Mouse (Mus musculus): ENCODE data around the gene Prrt1. TPM values are rescaled to one million over a fixed set of nuclear protein-coding genes. Genes with fewer than 3 reads are reported as not detected.

The Prrt1 gene
- polyA plus RNA-seq, 1 experiment from 2014 or later, result 0.10 TPM

DNA sequence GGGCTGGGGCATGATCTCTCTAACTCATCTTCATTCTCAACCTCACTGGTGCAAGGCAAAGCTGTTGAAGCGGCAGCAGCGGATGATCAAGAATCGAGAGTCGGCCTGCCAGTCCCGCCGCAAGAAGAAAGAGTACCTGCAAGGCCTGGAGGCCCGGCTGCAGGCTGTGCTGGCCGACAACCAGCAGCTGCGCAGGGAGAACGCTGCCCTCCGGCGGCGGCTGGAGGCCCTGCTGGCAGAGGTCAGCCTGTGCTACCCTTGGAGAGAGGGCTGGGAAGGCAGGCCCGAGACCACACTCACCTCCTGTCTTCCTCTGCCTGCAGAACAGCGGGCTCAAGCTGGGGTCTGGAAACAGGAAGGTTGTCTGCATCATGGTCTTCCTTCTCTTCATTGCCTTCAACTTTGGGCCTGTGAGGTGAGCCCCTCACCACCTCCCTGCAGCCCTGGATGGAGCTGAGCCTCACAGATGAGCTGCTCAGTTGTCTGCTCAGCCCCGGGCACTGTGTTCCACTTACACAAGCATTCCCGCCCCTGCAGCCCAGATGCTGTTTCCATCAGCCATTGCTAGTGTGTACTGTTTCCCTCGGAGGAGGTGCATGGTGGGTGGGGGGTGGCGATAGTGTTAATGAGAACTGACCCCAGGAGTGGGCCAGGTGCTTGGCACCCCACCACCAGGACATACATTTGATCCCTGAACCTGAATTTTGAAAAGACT is 22.3 kb downstream of the Prrt1 start:
- H3K27ac ChIP-seq (replicated peaks; ENCODE audit: low read depth, low read length), result no peak overlapping the region
- H3K9me3 ChIP-seq (replicated peaks; ENCODE audit: control insufficient read depth, low read length), result no peaks in the 10 kb centered on the region
- H3K36me3 ChIP-seq (replicated peaks; ENCODE audit: control insufficient read depth, insufficient read depth, low read depth, low read length), result peaks cover 10% of the 10 kb centered on the region
- ATAC-seq (replicated peaks; ENCODE audit: insufficient number of reproducible peaks, low FRiP score, low TSS enrichment, low read depth) (no peak), DNase-seq (ENCODE audit: low spot score) (peak; percentile 38)
- H3K4me1 ChIP-seq (ENCODE audit: control insufficient read depth, insufficient read depth, low read length), result peaks cover 5% of the 10 kb centered on the region; the same call in 1 of the 2 replicates
- H3K4me2 ChIP-seq (ENCODE audit: low read depth, low read length), result no peak overlapping the region
- H3K9ac ChIP-seq (replicated peaks; ENCODE audit: low read length), result no peak overlapping the region
- 48% methylated on average over 19 of the region's 19 CpGs for WGBS
- H3K27me3 ChIP-seq (ENCODE audit: control insufficient read depth, insufficient read depth, low read length), result no peaks in the 10 kb centered on the region
- H3K4me3 ChIP-seq (ENCODE audit: low read depth, low read length), result no peak overlapping the region

DNA sequence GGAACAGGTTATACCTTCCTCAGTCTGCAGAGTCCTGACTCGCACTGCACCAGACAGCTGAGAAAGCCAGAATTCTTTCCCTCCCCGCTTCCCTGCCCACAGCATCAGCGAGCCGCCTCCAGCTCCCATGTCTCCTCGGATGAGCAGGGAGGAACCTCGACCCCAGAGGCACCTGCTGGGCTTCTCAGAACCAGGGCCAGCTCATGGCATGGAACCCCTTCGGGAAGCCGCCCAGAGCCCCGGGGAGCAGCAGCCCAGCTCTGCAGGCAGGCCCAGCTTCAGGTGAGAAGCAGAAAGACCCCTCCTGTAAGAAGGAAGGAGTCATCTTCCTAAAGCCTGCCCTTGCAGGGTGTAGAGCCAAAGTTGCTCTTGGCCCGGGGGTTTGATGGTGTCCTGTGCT is 23.2 kb downstream of the Prrt1 start:
- Histone ChIP-seq H3K27ac (replicated peaks; ENCODE audit: low read depth, low read length) (no peak overlapping the region), H3K9me3 (replicated peaks; ENCODE audit: control insufficient read depth, low read length) (no peaks in the 10 kb centered on the region), H3K4me1 (ENCODE audit: control insufficient read depth, insufficient read depth, low read length) (peaks cover 5% of the 10 kb centered on the region; the same call in 1 of the 2 replicates), H3K4me2 (ENCODE audit: low read depth, low read length) (no peak overlapping the region), H3K4me3 (ENCODE audit: low read depth, low read length) (no peak overlapping the region), H3K27me3 (ENCODE audit: control insufficient read depth, insufficient read depth, low read length) (no peaks in the 10 kb centered on the region), H3K36me3 (replicated peaks; ENCODE audit: control insufficient read depth, insufficient read depth, low read depth, low read length) (peaks cover 10% of the 10 kb centered on the region), H3K9ac (replicated peaks; ENCODE audit: low read length) (no peak overlapping the region)
- ATAC-seq (replicated peaks; ENCODE audit: insufficient number of reproducible peaks, low FRiP score, low TSS enrichment, low read depth), result no peak
- 91% methylated on average over 10 of the region's 10 CpGs for WGBS
- no peak for DNase-seq (ENCODE audit: low spot score)

DNA sequence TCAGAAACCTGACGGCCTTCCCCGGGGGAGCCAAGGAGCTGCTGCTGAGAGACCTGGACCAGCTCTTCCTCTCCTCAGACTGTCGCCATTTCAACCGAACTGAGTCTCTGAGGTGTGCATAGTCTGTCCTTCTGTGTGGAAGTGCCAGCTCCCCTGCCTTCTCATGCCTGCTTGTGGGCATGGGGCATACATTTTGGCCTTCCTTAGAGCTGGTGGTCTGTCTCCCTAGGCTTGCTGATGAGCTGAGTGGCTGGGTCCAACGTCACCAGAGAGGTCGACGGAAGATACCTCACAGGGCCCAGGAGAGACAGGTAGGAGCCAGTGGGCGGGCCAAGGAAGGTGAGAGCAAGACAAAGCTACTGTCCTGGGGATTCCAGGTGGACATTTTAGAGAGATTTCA is 23.7 kb downstream of the Prrt1 start:
- no peak for ATAC-seq (replicated peaks; ENCODE audit: insufficient number of reproducible peaks, low FRiP score, low TSS enrichment, low read depth)
- WGBS, result 95% methylated on average over 8 of the region's 8 CpGs
- H3K4me1 ChIP-seq (ENCODE audit: control insufficient read depth, insufficient read depth, low read length), result peaks cover 3% of the 10 kb centered on the region; the same call in 1 of the 2 replicates
- no peak overlapping the region for H3K27ac ChIP-seq (replicated peaks; ENCODE audit: low read depth, low read length)
- no peak overlapping the region for H3K4me2 ChIP-seq (ENCODE audit: low read depth, low read length)
- H3K9me3 ChIP-seq (replicated peaks; ENCODE audit: control insufficient read depth, low read length), result no peaks in the 10 kb centered on the region
- no peaks in the 10 kb centered on the region for H3K27me3 ChIP-seq (ENCODE audit: control insufficient read depth, insufficient read depth, low read length)
- peaks cover 10% of the 10 kb centered on the region for H3K36me3 ChIP-seq (replicated peaks; ENCODE audit: control insufficient read depth, insufficient read depth, low read depth, low read length)
- H3K9ac ChIP-seq (replicated peaks; ENCODE audit: low read length), result no peak overlapping the region
- no peak overlapping the region for H3K4me3 ChIP-seq (ENCODE audit: low read depth, low read length)
- DNase-seq (ENCODE audit: low spot score), result no peak

DNA sequence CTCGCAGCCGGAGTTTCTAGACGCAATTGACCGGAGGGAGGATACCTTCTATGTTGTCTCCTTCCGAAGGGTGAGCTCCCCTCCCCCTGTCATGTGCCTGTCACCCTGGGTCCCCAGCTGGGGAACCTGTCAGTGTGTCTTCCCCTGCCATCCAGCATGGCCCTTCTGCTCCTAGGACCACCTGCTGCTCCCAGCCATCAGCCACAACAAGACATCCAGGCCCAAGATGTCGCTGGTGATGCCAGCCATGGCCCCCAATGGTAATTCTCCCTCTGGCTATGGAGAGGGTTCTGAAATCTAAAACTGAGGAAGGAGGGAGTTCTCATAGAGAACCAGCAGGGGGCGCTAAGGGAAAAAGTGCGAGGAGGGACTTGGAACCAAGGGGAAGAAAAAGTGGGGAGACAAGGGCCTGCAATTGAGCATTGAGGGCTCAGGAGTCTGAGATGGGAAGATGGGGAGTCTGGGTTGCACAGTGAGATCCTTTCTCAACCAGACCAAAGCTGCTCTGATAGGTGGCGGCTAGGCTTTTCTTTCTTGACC is 24.5 kb downstream of the Prrt1 start:
- H3K36me3 ChIP-seq (replicated peaks; ENCODE audit: control insufficient read depth, insufficient read depth, low read depth, low read length), result peaks cover 10% of the 10 kb centered on the region

DNA sequence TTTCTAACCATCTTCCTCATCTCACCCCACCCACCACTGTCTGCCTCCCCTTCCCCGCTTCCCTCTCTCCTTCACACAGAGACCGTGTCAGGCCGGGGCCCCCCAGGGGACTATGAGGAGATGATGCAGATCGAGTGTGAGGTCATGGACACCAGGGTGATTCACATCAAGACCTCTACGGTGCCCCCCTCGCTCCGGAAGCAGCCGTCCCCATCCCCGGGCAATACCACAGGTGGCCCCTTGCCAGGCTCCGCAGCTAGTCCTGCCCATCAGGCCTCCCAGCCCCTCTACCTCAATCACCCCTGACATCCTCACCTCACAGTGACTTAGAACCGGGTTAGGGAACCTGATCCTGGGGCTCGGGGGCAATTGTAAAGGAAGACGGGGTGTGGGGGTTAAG is 25.1 kb downstream of the Prrt1 start:
- Histone ChIP-seq H3K27ac (replicated peaks; ENCODE audit: low read depth, low read length) (no peak overlapping the region), H3K27me3 (ENCODE audit: control insufficient read depth, insufficient read depth, low read length) (0 out of 2 replicates have a peak, but pooled peaks cover 2% of the 10 kb centered on the region), H3K9ac (replicated peaks; ENCODE audit: low read length) (no peak overlapping the region), H3K4me1 (ENCODE audit: control insufficient read depth, insufficient read depth, low read length) (no peaks in the 10 kb centered on the region), H3K4me3 (ENCODE audit: low read depth, low read length) (no peak overlapping the region), H3K36me3 (replicated peaks; ENCODE audit: control insufficient read depth, insufficient read depth, low read depth, low read length) (peaks cover 10% of the 10 kb centered on the region), H3K9me3 (replicated peaks; ENCODE audit: control insufficient read depth, low read length) (no peaks in the 10 kb centered on the region), H3K4me2 (ENCODE audit: low read depth, low read length) (no peak overlapping the region)
- no peak for ATAC-seq (replicated peaks; ENCODE audit: insufficient number of reproducible peaks, low FRiP score, low TSS enrichment, low read depth)
- WGBS, result 96% methylated on average over 13 of the region's 13 CpGs
- no peak for DNase-seq (ENCODE audit: low spot score)

More for the DNA sequence above, 24.5 kb downstream of the Prrt1 start:
- H3K27me3 ChIP-seq (ENCODE audit: control insufficient read depth, insufficient read depth, low read length), result no peaks in the 10 kb centered on the region
- no peak overlapping the region for H3K4me3 ChIP-seq (ENCODE audit: low read depth, low read length)
- H3K4me2 ChIP-seq (ENCODE audit: low read depth, low read length), result no peak overlapping the region
- no peak overlapping the region for H3K27ac ChIP-seq (replicated peaks; ENCODE audit: low read depth, low read length)
- H3K9ac ChIP-seq (replicated peaks; ENCODE audit: low read length), result no peak overlapping the region
- no peaks in the 10 kb centered on the region for H3K9me3 ChIP-seq (replicated peaks; ENCODE audit: control insufficient read depth, low read length)
- 65% methylated on average over 9 of the region's 9 CpGs for WGBS
- peak; percentile 75 for DNase-seq (ENCODE audit: low spot score)
- no peaks in the 10 kb centered on the region for H3K4me1 ChIP-seq (ENCODE audit: control insufficient read depth, insufficient read depth, low read length)
- no peak for ATAC-seq (replicated peaks; ENCODE audit: insufficient number of reproducible peaks, low FRiP score, low TSS enrichment, low read depth)

DNA sequence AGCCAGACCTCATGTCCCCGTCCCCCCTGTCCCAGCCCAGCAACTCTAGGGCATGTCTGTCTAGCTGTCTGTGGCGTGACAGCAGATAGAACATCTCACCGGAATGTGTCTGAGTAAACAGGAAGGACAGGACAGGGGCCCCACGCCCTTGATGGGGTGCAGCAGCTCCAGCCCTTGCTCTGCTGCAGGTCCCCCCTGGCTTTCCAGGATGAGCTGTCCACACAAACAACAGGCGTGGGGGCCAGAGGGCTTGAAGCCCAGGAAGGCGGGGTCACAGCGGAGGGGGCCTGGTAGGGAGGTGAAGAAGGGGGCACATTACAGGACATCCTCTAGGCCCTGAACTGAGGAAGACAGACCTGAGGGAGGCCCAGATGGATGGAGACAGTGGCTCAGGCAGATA is 25.8 kb downstream of the Prrt1 start:
- no peak for ATAC-seq (replicated peaks; ENCODE audit: insufficient number of reproducible peaks, low FRiP score, low TSS enrichment, low read depth)
- no peak overlapping the region for H3K27ac ChIP-seq (replicated peaks; ENCODE audit: low read depth, low read length)

DNA sequence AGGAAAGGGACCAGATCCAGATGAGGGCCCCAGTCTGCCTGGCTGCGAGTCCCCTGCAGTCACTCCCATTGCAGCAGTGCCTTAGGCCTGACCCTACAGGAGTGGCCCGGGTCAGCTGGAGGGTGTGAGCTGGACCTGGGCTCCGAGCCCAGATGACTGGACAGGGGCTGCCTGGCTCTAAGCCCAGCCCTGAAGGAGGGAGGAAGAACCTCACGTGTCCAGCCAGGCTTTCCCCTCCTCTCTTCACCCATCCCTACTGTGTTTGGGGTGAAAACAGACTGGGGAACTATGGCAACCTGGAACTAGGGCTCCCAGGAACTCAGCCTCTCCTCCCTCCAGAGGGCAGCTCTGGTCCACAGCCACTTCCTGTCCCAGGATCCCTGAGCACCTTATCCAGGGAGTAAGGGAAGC is 26.3 kb downstream of the Prrt1 start:
- WGBS, result 57% methylated on average over 4 of the region's 4 CpGs
- Histone ChIP-seq H3K27ac (replicated peaks; ENCODE audit: low read depth, low read length) (no peak overlapping the region), H3K9ac (replicated peaks; ENCODE audit: low read length) (no peak overlapping the region), H3K9me3 (replicated peaks; ENCODE audit: control insufficient read depth, low read length) (no peaks in the 10 kb centered on the region), H3K36me3 (replicated peaks; ENCODE audit: control insufficient read depth, insufficient read depth, low read depth, low read length) (peaks cover 10% of the 10 kb centered on the region), H3K4me3 (ENCODE audit: low read depth, low read length) (no peak overlapping the region), H3K27me3 (ENCODE audit: control insufficient read depth, insufficient read depth, low read length) (peaks cover 7% of the 10 kb centered on the region), H3K4me2 (ENCODE audit: low read depth, low read length) (no peak overlapping the region), H3K4me1 (ENCODE audit: control insufficient read depth, insufficient read depth, low read length) (no peaks in the 10 kb centered on the region; the same call in 1 of the 2 replicates)
- DNase-seq (ENCODE audit: low spot score) (no peak), ATAC-seq (replicated peaks; ENCODE audit: insufficient number of reproducible peaks, low FRiP score, low TSS enrichment, low read depth) (no peak)

More for the DNA sequence above, 25.8 kb downstream of the Prrt1 start:
- Histone ChIP-seq H3K27me3 (ENCODE audit: control insufficient read depth, insufficient read depth, low read length) (peaks cover 2% of the 10 kb centered on the region), H3K4me2 (ENCODE audit: low read depth, low read length) (no peak overlapping the region), H3K9ac (replicated peaks; ENCODE audit: low read length) (no peak overlapping the region), H3K4me3 (ENCODE audit: low read depth, low read length) (no peak overlapping the region), H3K9me3 (replicated peaks; ENCODE audit: control insufficient read depth, low read length) (no peaks in the 10 kb centered on the region), H3K4me1 (ENCODE audit: control insufficient read depth, insufficient read depth, low read length) (no peaks in the 10 kb centered on the region), H3K36me3 (replicated peaks; ENCODE audit: control insufficient read depth, insufficient read depth, low read depth, low read length) (peaks cover 10% of the 10 kb centered on the region)
- 89% methylated on average over 7 of the region's 7 CpGs for WGBS
- no peak for DNase-seq (ENCODE audit: low spot score)

DNA sequence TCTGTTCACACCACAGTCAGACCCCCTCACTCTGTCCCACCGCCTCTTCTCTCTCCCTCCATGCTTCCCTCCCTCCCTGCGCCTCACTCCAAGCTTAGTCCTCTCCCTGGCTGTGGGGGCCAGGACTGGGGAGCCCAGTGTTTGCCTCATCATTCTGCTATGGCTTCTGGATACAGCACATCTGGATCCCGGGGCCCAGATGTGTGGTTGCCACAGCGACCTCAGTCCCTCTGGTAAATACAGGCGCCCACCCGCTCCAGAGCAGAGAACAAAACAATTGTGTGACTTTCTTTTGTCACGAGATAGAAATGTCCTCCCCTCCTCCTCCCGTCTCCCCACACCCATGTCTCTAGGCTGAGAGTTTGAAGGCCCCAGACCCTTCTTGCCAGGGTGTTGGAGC is 27.3 kb downstream of the Prrt1 start:
- WGBS, result 57% methylated on average over 8 of the region's 8 CpGs
- ATAC-seq (replicated peaks; ENCODE audit: insufficient number of reproducible peaks, low FRiP score, low TSS enrichment, low read depth), result no peak
- Histone ChIP-seq H3K27me3 (ENCODE audit: control insufficient read depth, insufficient read depth, low read length) (peaks cover 11% of the 10 kb centered on the region), H3K27ac (replicated peaks; ENCODE audit: low read depth, low read length) (no peak overlapping the region), H3K4me1 (ENCODE audit: control insufficient read depth, insufficient read depth, low read length) (no peaks in the 10 kb centered on the region; the same call in 1 of the 2 replicates), H3K36me3 (replicated peaks; ENCODE audit: control insufficient read depth, insufficient read depth, low read depth, low read length) (peaks cover 6% of the 10 kb centered on the region), H3K9ac (replicated peaks; ENCODE audit: low read length) (no peak overlapping the region), H3K4me3 (ENCODE audit: low read depth, low read length) (no peak overlapping the region), H3K4me2 (ENCODE audit: low read depth, low read length) (no peak overlapping the region), H3K9me3 (replicated peaks; ENCODE audit: control insufficient read depth, low read length) (no peaks in the 10 kb centered on the region)
- no peak for DNase-seq (ENCODE audit: low spot score)

Measured in embryonic facial prominence, embryonic 11.5 days (tissue).